Mouse (Mus musculus): Measurements from ENCODE around the gene Eif5a2.

DNA sequence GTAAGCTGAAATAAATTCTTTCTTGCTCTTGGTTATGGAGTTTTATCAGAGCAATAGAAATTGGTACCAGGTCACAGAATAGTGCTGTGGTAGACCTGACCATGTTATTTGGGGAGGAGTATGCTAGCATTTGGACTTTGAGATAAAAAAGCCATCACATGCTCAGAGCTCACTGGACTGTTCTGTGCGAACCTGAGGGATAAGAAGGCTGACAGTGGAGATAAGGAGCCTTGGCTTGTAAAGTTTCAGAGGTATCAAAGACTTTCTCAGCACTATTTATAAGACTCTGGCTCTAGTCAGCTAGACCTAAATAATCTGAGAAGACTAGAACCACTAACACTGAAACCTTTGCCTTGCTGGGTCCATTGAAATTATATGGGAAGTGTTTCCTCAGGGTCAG, 5.1 kb upstream of the Eif5a2 start:
- TF ChIP-seq POLR2A (IDR thresholded peaks at IDR 0.05; ENCODE audit: borderline replicate concordance, low read depth, low read length) (no peak), CTCF (IDR thresholded peaks at IDR 0.05; ENCODE audit: low read depth, low read length) (no peak)

All from bone marrow macrophage, adult 2 months (primary cell).